Mouse (Mus musculus) spleen, adult 2 months (tissue): Measurements from ENCODE around the gene Chid1.

ENCODE experiments used
- CTCF ChIP-seq: fragments of 200-500 bp; IDR thresholded peaks from 2 replicates; pipeline ENCODE4 v1.5.1; 2011; ENCODE audit warnings: mild to moderate bottlenecking, inconsistent platforms; ENCODE audit not compliant: insufficient read depth, insufficient read length, insufficient replicate concordance; ENCODE audit errors: extremely low read depth
- POLR2A ChIP-seq: fragments of 200-500 bp; IDR thresholded peaks from 2 replicates; pipeline ENCODE4 v1.6.1; 2011; ENCODE audit warnings: low read depth, low read length, inconsistent platforms

GRCm38 (mm10) chr7:141492738-141493137, 46.9 kb downstream of the Chid1 start:
- no peak for TF ChIP-seq CTCF
- TF ChIP-seq POLR2A, result no peak
